Mouse (Mus musculus) forebrain, embryonic 13.5 days (tissue): Measurements from ENCODE around the gene Ddx21. TPM values are rescaled to one million over a fixed set of nuclear protein-coding genes. Genes with fewer than 3 reads are reported as not detected.
"Not testable (repeated sequence)": the region's sequence is repeated elsewhere in the genome, so short reads cannot be mapped to it uniquely, and the experiment has no call there.

Experiments used
- ATAC-seq: fragments of 200-750 bp; cut with Nextera tagmentation; 2 replicates; pipeline ENCODE4 v1.8.0; 2017
- H3K27ac ChIP-seq: fragments of 300-500 bp; sonication (generic); 2 replicates; pipeline ENCODE4 v1.5.1; 2015; ENCODE audit warnings: inconsistent platforms, mild to moderate bottlenecking, moderate library complexity
- H3K27me3 ChIP-seq: fragments of 300-500 bp; sonication (generic); 2 replicates; pipeline ENCODE4 v1.6.1; 2015; ENCODE audit warnings: mild to moderate bottlenecking, inconsistent platforms
- H3K36me3 ChIP-seq: fragments of 300-500 bp; sonication (generic); 2 replicates; pipeline ENCODE4 v1.6.1; 2015; ENCODE audit warnings: mild to moderate bottlenecking, inconsistent platforms; ENCODE audit not compliant: poor library complexity, severe bottlenecking
- H3K4me1 ChIP-seq: fragments of 300-500 bp; sonication (generic); 2 replicates; pipeline ENCODE4 v1.6.1; 2015; ENCODE audit warnings: inconsistent platforms
- H3K4me2 ChIP-seq: fragments of 300-500 bp; sonication (generic); 2 replicates; pipeline ENCODE4 v1.6.1; 2015; ENCODE audit warnings: inconsistent platforms, mild to moderate bottlenecking, moderate library complexity
- H3K4me3 ChIP-seq: fragments of 300-500 bp; sonication (generic); 2 replicates; pipeline ENCODE4 v1.5.1; 2015; ENCODE audit warnings: mild to moderate bottlenecking, inconsistent platforms
- H3K9ac ChIP-seq: fragments of 300-500 bp; sonication (generic); 2 replicates; pipeline ENCODE4 v1.6.1; 2015; ENCODE audit warnings: mild to moderate bottlenecking, inconsistent platforms
- H3K9me3 ChIP-seq: fragments of 300-500 bp; sonication (generic); replicated peaks from 2 replicates; pipeline ENCODE4 v1.6.1; 2016; ENCODE audit warnings: inconsistent platforms
- WGBS: fragments of 180-500 bp; shearing (Covaris S2); methylation state at CpG from one replicate; pipeline ENCODE4 v1.1.7; 2015; 5-methylcytosine and 5-hydroxymethylcytosine counted together
- polyA plus RNA-seq: library from polyadenylated mRNA; unstranded; fragments of >200 nt; fragmentation: Nextera tagmentation; extraction: Ambion mirVana; gene quantifications from 2 replicates; pipeline ENCODE4 v1.2.1, GENCODE M21; 2015

Ddx21 gene
- polyA plus RNA-seq = 23.8 and 24.5 TPM in 2 replicates

GRCm38 (mm10) chr10:62602177-62603040 lies at the start of gene Ddx21:
Ddx21 (minus strand) TSS chr10:62602281.
- peak within 1 kb of the TSS; percentile 84 for H3K9ac ChIP-seq
- peaks cover 21% of the 10 kb centered on the region for H3K4me1 ChIP-seq
- peak; percentile 99 for ATAC-seq
- 5% methylated on average over 53 of the region's 53 CpGs for WGBS
- no peaks in the 10 kb centered on the region for H3K27me3 ChIP-seq
- peak within 1 kb of the TSS; percentile 98 for H3K4me3 ChIP-seq
- no peaks in the 10 kb centered on the region for H3K9me3 ChIP-seq
- peak within 1 kb of the TSS; percentile 71 for H3K27ac ChIP-seq
- H3K36me3 ChIP-seq = peaks cover 13% of the 10 kb centered on the region
- H3K4me2 ChIP-seq = peak within 1 kb of the TSS; percentile 96

DNA sequence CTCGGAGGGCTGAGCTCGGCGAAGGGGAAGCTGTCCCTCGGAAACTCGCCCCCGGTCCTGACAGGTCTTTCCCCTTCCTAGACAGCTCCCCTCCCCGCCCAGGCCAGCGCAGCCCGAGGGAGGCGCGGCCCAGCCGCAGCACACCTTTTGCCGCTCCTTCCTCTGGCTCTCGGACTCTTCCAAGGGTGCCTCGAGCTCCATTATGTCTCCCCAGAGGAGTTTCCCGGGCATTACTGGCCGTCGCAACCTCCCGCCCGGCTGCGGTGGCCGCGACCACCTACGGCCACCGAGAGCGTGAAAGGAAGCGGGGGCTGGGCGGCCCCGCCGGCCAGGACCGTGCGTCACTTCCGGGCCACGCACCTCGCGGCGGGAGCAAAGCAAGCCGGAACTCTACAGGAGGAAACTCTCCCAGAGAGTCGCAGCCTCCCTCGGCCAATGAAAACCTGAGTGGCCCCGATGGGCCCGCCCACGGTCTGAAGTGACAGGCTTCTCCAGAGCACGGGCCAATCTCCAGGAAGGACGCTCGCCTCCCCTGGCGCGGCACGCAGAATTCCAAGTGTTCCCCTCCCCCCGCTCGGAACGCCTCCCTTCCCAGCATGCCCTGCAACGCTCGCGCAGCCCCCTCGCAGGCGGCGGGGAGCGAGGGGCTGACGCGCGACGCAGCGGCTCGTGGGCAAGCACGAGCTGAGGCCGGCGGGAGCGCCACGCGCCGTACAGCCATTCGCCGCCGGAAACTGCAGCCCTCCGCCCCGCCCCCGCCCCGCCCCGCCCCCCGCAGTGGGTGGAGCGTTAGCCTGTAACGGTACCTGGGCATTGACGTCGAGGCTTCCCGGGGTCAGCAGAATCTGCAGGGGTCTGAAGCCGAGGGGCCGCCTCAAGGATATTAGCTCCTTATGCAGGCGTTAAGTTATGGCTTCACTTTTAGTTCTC lies 49.1 kb upstream of the Ddx21 start, which contains the start of gene Ddx50:
TSS of gene Ddx50 (minus strand) at position 338 of the 930 bp plus-strand sequence.
- peak within 1 kb of the TSS; percentile 97 for H3K4me3 ChIP-seq
- peak; percentile 100 for ATAC-seq
- peak within 1 kb of the TSS; percentile 92 for H3K9ac ChIP-seq
- no peaks in the 10 kb centered on the region for H3K9me3 ChIP-seq
- H3K36me3 ChIP-seq = peaks cover 11% of the 10 kb centered on the region
- peak within 1 kb of the TSS; percentile 90 for H3K27ac ChIP-seq
- WGBS = under 1% methylated on average over 79 of the region's 89 CpGs
- H3K4me1 ChIP-seq = peaks cover 21% of the 10 kb centered on the region
- H3K4me2 ChIP-seq = peak within 1 kb of the TSS; percentile 90
- H3K27me3 ChIP-seq = no peaks in the 10 kb centered on the region

GRCm38 (mm10) chr10:62650358-62650782 lies 48.3 kb upstream of the Ddx21 start:
- WGBS = under 1% methylated on average over 17 of the region's 17 CpGs
- ATAC-seq = no peak
- no peaks in the 10 kb centered on the region for H3K9me3 ChIP-seq
- H3K4me1 ChIP-seq = peaks cover 21% of the 10 kb centered on the region
- H3K4me2 ChIP-seq = peak overlapping the region; percentile 90
- H3K27ac ChIP-seq = peak overlapping the region; percentile 90
- peak overlapping the region; percentile 92 for H3K9ac ChIP-seq
- H3K27me3 ChIP-seq = no peaks in the 10 kb centered on the region
- H3K4me3 ChIP-seq = peak overlapping the region; percentile 97
- H3K36me3 ChIP-seq = peaks cover 15% of the 10 kb centered on the region

DNA sequence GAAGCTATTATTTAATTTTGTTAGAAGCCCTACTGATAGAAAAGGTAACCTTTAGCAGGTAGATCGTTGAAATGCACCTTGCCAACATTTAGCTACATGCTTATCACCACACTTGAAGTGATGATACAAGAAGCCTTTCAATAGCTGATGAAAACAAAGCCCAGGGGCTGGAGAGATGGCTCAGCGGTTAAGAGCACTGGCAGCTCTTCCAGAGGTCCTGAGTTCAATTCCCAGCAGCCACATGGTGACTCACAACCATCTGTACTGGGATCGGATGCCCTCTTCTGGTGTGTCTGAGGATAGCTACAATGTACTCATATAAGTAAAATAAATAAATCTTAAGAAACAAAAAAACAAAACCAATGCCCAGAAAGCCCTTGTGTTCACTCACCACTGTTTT lies 2.1 kb upstream of the Ddx21 start:
- H3K27ac ChIP-seq = no peak overlapping the region
- peaks cover 21% of the 10 kb centered on the region for H3K4me1 ChIP-seq
- ATAC-seq = no peak
- no peak overlapping the region for H3K9ac ChIP-seq
- no peak overlapping the region for H3K4me3 ChIP-seq
- no peaks in the 10 kb centered on the region for H3K27me3 ChIP-seq
- H3K36me3 ChIP-seq = no peaks in the 10 kb centered on the region
- H3K9me3 ChIP-seq = no peaks in the 10 kb centered on the region
- WGBS = 84% methylated on average over 3 of the region's 3 CpGs
- H3K4me2 ChIP-seq = no peak overlapping the region

DNA sequence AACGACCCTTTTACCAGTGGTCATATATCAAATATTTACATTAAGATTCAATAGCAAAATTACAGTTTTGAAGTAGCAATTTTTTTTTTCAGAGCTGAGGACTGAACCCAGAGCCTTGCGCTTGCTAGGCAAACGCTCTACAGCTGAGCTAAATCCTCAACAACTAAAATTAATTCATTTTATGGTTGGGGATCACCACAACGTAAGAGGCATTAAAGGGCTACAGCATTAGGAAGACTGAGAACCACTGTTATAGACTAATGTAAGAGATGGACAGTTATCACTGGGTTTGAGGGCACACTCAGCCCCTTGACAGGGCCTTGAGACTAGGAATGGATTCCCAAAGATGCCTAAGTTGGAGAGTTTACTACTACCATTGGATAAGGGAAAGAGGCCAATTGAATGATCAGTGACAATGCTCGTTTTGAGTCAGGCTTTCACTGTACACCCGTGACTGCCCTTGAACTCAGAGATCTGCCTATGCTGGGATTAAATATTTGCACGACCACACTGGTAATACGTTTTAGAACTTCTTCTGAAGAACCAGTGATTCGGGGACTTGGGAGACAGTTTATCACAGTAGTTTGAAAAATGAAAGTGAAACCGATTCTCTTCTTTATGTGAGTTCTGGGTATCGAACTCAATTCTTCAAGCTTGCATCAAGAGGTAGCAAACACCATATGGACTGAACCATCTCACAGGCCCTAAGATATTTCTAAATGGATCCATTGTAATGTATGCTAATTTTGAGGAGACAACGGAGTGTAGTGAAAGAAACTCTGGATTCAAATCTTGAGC lies 1.4 kb upstream of the Ddx21 start:
- WGBS = 89% methylated on average over 12 of the region's 12 CpGs

GRCm38 (mm10) chr10:62601833-62602176 lies 276 bp downstream of the Ddx21 start:
- Histone ChIP-seq H3K36me3 (peaks cover 19% of the 10 kb centered on the region), H3K4me2 (peak overlapping the region; percentile 96), H3K9ac (peak overlapping the region; percentile 84), H3K4me3 (peak overlapping the region; percentile 98), H3K4me1 (peaks cover 21% of the 10 kb centered on the region), H3K9me3 (no peaks in the 10 kb centered on the region), H3K27me3 (no peaks in the 10 kb centered on the region), H3K27ac (peak overlapping the region; percentile 71)
- peak; percentile 85 for ATAC-seq
- under 1% methylated on average over 23 of the region's 23 CpGs for WGBS

More for the DNA sequence above, 1.4 kb upstream of the Ddx21 start:
- Histone ChIP-seq H3K4me2 (no peak overlapping the region; the same call in 1 of the 2 replicates), H3K4me3 (no peak overlapping the region), H3K27ac (no peak overlapping the region), H3K27me3 (no peaks in the 10 kb centered on the region), H3K9ac (no peak overlapping the region), H3K9me3 (no peaks in the 10 kb centered on the region), H3K36me3 (peaks cover 2% of the 10 kb centered on the region), H3K4me1 (peaks cover 21% of the 10 kb centered on the region)
- no peak for ATAC-seq

- H3K36me3 ChIP-seq = peaks cover 21% of the 10 kb centered on the region
- peak overlapping the region; percentile 98 for H3K4me3 ChIP-seq
- no peak for ATAC-seq
- H3K27ac ChIP-seq = peak overlapping the region; percentile 71; the same call in 1 of the 2 replicates
- WGBS = 12% methylated on average over 20 of the region's 20 CpGs
- H3K4me1 ChIP-seq = peaks cover 21% of the 10 kb centered on the region
- H3K4me2 ChIP-seq = peak overlapping the region; percentile 96
- H3K27me3 ChIP-seq = no peaks in the 10 kb centered on the region
- no peaks in the 10 kb centered on the region for H3K9me3 ChIP-seq
- H3K9ac ChIP-seq = peak overlapping the region; percentile 84
These were observed 859 bp downstream of the Ddx21 start for GRCm38 (mm10) chr10:62601053-62601791.

GRCm38 (mm10) chr10:62600056-62600455 lies 2.0 kb downstream of the Ddx21 start:
- Histone ChIP-seq H3K4me3 (no peak overlapping the region), H3K9ac (no peak overlapping the region), H3K36me3 (peaks cover 32% of the 10 kb centered on the region), H3K27me3 (no peaks in the 10 kb centered on the region), H3K9me3 (no peaks in the 10 kb centered on the region), H3K27ac (no peak overlapping the region), H3K4me2 (peak overlapping the region; percentile 96), H3K4me1 (peaks cover 21% of the 10 kb centered on the region)
- 94% methylated on average over 6 of the region's 6 CpGs for WGBS
- ATAC-seq = no peak

DNA sequence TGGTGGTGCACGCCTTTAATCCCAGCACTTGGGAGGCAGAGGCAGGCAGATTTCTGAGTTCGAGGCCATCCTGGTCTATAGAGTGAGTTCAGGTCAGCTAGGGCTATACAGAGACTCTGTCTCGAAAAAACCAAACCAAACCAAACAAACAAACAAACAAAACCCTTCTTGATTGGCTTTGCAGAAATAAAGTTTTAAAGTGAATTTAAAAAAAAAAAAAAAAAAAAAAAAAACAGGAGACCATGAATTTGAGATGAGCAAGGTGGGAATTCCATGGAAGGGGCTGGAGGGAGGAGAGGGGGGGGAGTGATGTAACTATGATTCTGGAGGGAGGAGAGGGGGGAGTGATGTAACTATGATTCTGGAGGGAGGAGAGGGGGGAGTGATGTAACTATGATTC lies 2.8 kb downstream of the Ddx21 start:
- 94% methylated on average over 3 of the region's 3 CpGs for whole genome bisulfite sequencing
- H3K4me2 ChIP-seq, H3K4me3 ChIP-seq, H3K9me3 ChIP-seq, ATAC-seq, H3K9ac ChIP-seq, H3K27me3 ChIP-seq, H3K27ac ChIP-seq: not testable (repeated sequence)
- H3K4me1 ChIP-seq = peaks cover 21% of the 10 kb centered on the region
- peaks cover 39% of the 10 kb centered on the region for H3K36me3 ChIP-seq

GRCm38 (mm10) chr10:62592496-62592895 lies 9.6 kb downstream of the Ddx21 start:
- no peak for ATAC-seq
- WGBS = 67% methylated on average over 7 of the region's 7 CpGs
- Histone ChIP-seq H3K27ac (0 out of 2 replicates have a peak overlapping the region, but pooled peaks have one; percentile 8), H3K9ac (no peak overlapping the region), H3K4me1 (no peaks in the 10 kb centered on the region), H3K27me3 (no peaks in the 10 kb centered on the region), H3K4me3 (no peak overlapping the region), H3K4me2 (no peak overlapping the region), H3K36me3 (peaks cover 89% of the 10 kb centered on the region), H3K9me3 (no peaks in the 10 kb centered on the region)

GRCm38 (mm10) chr10:62590200-62590599 lies 11.9 kb downstream of the Ddx21 start:
- Histone ChIP-seq H3K27me3 (no peaks in the 10 kb centered on the region), H3K9ac (no peak overlapping the region), H3K4me3 (no peak overlapping the region), H3K27ac (no peak overlapping the region), H3K9me3 (no peaks in the 10 kb centered on the region), H3K36me3 (peaks cover 93% of the 10 kb centered on the region), H3K4me1 (no peaks in the 10 kb centered on the region), H3K4me2 (no peak overlapping the region)
- ATAC-seq = peak; percentile 83
- whole genome bisulfite sequencing = 34% methylated on average over 6 of the region's 6 CpGs
